Mouse (Mus musculus) heart, embryonic 15.5 days (tissue): ENCODE results near the gene Prelid3b. TPM values are rescaled to one million over a fixed set of nuclear protein-coding genes. Genes with fewer than 3 reads are reported as not detected.

Source experiments
- ATAC-seq: fragments of 200-750 bp; cut with Nextera tagmentation; replicated peaks from 2 replicates; pipeline ENCODE4 v1.8.0; 2017; ENCODE audit warnings: low read depth, moderate TSS enrichment; ENCODE audit not compliant: insufficient number of reproducible peaks, insufficient read depth, low FRiP score
- H3K27ac ChIP-seq: fragments of 300-500 bp; sonication (generic); 2 replicates; pipeline ENCODE4 v1.5.1; 2015; ENCODE audit warnings: mild to moderate bottlenecking, inconsistent platforms
- H3K27me3 ChIP-seq: fragments of 300-500 bp; sonication (generic); 2 replicates; pipeline ENCODE4 v1.6.1; 2015; ENCODE audit warnings: inconsistent platforms
- H3K36me3 ChIP-seq: fragments of 300-500 bp; sonication (generic); 2 replicates; pipeline ENCODE4 v1.6.1; 2015; ENCODE audit warnings: mild to moderate bottlenecking, inconsistent platforms
- H3K4me1 ChIP-seq: fragments of 300-500 bp; sonication (generic); replicated peaks from 2 replicates; pipeline ENCODE4 v1.6.1; 2015; ENCODE audit warnings: inconsistent platforms
- H3K4me2 ChIP-seq: fragments of 300-500 bp; sonication (generic); 2 replicates; pipeline ENCODE4 v1.6.1; 2015; ENCODE audit warnings: inconsistent platforms, mild to moderate bottlenecking, moderate library complexity
- H3K4me3 ChIP-seq: fragments of 300-500 bp; sonication (generic); 2 replicates; pipeline ENCODE4 v1.5.1; 2015; ENCODE audit warnings: mild to moderate bottlenecking, inconsistent platforms
- H3K9ac ChIP-seq: fragments of 300-500 bp; sonication (generic); 2 replicates; pipeline ENCODE4 v1.6.1; 2015; ENCODE audit warnings: mild to moderate bottlenecking, inconsistent platforms
- H3K9me3 ChIP-seq: fragments of 300-500 bp; sonication (generic); replicated peaks from 2 replicates; pipeline ENCODE4 v1.6.1; 2016; ENCODE audit warnings: inconsistent platforms
- WGBS: fragments of 180-500 bp; shearing (Covaris S2); methylation state at CpG from one replicate; pipeline ENCODE4 v1.1.7; 2015; ENCODE audit warnings: mixed read lengths; 5-methylcytosine and 5-hydroxymethylcytosine counted together
- polyA plus RNA-seq: library from polyadenylated mRNA; unstranded; fragments of >200 nt; fragmentation: Nextera tagmentation; extraction: Ambion mirVana; gene quantifications from 2 replicates; pipeline ENCODE4 v1.2.1, GENCODE M21; 2015

Gene Prelid3b
- polyA plus RNA-seq, 1 experiment from 2014 or later: 135 TPM

DNA sequence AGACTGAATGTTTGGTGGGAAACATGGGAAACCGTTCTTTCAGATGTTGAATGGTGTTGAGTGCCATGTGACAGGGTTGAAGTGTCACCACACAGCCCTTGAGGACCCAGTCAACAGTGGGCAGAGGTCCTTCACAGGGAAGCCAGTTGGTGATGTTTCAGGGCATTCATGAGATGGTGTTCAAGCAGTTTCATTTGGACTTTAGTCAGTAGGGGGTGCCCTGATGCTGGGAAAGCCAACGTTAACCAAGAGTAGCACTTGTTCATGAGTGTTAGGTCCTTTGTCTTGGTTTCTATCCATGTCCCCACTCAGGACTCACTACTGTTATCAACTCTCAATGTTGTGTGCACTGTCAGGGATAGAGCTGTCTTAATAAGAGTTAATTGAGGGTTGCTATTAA lies 20.0 kb upstream of the Prelid3b start:
- Histone ChIP-seq H3K27ac (no peak overlapping the region), H3K27me3 (no peaks in the 10 kb centered on the region), H3K4me3 (no peak overlapping the region), H3K9me3 (no peaks in the 10 kb centered on the region), H3K4me1 (no peaks in the 10 kb centered on the region), H3K9ac (no peak overlapping the region), H3K36me3 (no peaks in the 10 kb centered on the region), H3K4me2 (no peak overlapping the region)
- WGBS: 51% methylated on average over 2 of the region's 2 CpGs
- no peak for ATAC-seq

DNA sequence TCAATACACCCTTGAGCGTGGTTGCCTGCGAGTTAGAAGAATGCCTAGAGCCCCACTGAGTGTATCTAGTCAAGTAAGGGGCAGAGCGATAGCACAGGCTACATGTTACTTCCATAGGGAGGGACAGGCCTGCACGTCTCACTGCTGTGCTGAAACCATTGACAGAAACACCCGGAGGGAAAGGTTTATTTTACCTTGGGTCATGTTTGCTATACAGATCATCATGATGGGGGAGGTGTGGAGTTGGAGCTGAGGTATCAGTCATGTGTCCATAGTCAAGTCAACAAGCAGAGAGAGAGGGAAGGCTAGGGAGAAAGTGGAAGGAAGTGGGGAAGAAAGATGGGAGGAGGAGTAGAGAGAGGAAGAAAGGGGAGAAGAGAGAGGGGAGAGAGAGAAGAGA lies 14.1 kb upstream of the Prelid3b start:
- no peak for ATAC-seq
- H3K27me3 ChIP-seq: no peaks in the 10 kb centered on the region
- no peak overlapping the region for H3K27ac ChIP-seq
- no peak overlapping the region for H3K9ac ChIP-seq
- H3K4me1 ChIP-seq: no peaks in the 10 kb centered on the region
- WGBS: 79% methylated on average over 5 of the region's 5 CpGs
- no peak overlapping the region for H3K4me2 ChIP-seq
- H3K9me3 ChIP-seq: no peaks in the 10 kb centered on the region; the same call in 1 of the 2 replicates
- H3K4me3 ChIP-seq: no peak overlapping the region
- no peaks in the 10 kb centered on the region for H3K36me3 ChIP-seq

DNA sequence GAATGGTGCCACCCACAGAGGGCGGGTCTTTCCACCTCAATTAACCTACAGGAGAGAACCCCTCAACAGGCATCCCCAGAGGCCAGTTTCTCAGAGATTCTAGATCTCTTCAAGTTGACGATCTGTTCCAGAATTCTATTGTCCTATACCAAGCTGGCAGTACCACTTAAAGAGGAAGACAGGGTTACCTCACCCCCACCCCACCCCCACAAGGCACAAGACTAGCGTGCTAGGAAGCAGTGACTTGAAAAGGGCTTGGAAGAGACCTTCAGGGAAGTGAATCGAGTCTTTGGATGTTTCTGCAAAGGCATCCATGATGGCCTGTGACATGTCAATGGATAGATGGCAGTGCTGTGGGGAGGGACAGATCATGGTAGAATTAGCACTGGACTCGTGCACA lies 5.9 kb upstream of the Prelid3b start:
- Histone ChIP-seq H3K27me3 (no peaks in the 10 kb centered on the region), H3K27ac (no peak overlapping the region), H3K4me2 (no peak overlapping the region), H3K4me3 (no peak overlapping the region), H3K36me3 (no peaks in the 10 kb centered on the region), H3K9me3 (no peaks in the 10 kb centered on the region; the same call in 1 of the 2 replicates), H3K9ac (no peak overlapping the region), H3K4me1 (no peaks in the 10 kb centered on the region)
- no peak for ATAC-seq
- WGBS: 65% methylated on average over 5 of the region's 5 CpGs

DNA sequence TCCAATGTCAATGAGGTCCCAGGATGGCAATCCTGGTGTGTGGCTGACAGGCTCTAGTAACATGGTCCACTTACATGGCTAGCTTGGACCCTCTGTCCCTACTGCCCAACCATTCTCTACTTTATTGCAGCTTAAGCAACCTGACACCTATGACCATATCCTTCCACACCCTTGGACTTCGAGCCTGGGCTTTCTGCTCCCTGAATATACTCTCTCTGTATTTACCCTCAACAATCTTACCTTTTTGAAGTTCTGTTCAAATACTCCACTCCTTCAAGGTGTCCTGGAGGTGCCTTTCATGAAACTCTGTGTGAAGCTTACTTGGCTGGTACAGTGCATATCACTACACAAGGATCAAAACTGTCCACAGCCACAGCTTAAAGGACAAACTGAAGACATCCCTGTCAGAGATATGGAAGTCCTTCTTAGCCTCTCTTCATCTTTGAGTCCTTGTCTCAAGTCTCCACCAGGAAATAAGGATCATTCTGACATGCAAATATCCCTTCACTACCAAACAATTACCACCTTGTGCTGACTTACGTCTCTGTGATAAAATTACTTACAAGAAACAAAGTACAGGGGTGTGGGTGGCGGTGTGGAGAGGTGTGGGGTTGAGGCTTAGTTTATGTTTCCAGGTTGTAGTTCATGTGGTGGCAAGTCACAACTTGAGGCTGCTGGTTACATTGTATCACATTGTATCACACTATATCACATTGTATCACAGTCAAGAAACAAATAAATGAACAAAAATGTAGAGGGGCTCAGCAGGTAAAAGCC lies 4.8 kb upstream of the Prelid3b start:
- WGBS: 65% methylated on average over 3 of the region's 3 CpGs
- H3K27ac ChIP-seq: no peak overlapping the region
- no peak overlapping the region for H3K9ac ChIP-seq
- no peak for ATAC-seq
- no peaks in the 10 kb centered on the region for H3K27me3 ChIP-seq
- no peak overlapping the region for H3K4me3 ChIP-seq
- H3K4me1 ChIP-seq: peaks cover 4% of the 10 kb centered on the region; the same call in 1 of the 2 replicates
- no peaks in the 10 kb centered on the region for H3K36me3 ChIP-seq
- H3K9me3 ChIP-seq: no peaks in the 10 kb centered on the region; the same call in 1 of the 2 replicates
- no peak overlapping the region for H3K4me2 ChIP-seq

DNA sequence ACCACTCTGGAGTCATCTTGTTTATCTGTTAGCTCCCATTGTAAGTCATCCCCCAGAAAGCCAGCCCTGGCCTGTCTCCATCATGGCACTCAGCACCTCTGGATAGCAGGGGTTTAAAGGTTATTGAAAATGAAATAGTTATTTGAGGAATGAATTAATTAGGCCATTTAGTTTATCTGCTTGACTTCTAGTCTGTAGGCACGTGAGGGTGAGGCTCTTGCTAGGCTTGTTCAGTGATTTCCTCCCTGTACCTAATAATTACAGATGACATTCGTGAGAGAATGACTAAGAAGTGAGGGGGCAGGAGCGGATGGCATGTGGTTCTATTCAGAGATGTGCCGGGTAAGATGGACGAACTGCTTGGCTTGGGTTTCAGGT lies 658 bp upstream of the Prelid3b start:
- WGBS: 80% methylated on average over 5 of the region's 5 CpGs
- Histone ChIP-seq H3K36me3 (peaks cover 5% of the 10 kb centered on the region), H3K9me3 (no peaks in the 10 kb centered on the region), H3K27ac (peak overlapping the region; percentile 73), H3K4me3 (peak overlapping the region; percentile 63), H3K27me3 (no peaks in the 10 kb centered on the region), H3K4me1 (peaks cover 28% of the 10 kb centered on the region), H3K9ac (0 out of 2 replicates have a peak overlapping the region, but pooled peaks have one; percentile 47), H3K4me2 (peak overlapping the region; percentile 68)
- no peak for ATAC-seq

DNA sequence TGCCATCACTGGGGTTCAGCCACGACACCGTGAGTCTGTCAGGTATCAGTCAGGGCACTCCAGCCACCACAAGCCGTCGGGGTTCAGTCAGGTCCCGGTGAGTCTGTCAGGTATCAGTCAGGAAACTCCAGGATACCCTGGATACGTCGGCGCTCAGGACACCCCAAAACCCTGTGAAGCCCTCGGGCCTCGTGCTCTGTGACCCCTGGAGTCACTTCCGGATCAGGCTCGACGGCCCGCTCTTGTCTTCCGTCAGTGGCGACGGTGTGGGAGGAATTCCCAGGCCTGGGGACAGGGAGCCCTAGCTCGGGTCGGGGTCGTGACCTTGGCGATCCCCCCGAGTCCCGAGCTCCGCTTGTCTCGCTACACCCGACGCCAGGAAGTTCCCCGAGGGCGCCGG lies 474 bp downstream of the Prelid3b start:
- WGBS: 5% methylated on average over 30 of the region's 30 CpGs
- no peaks in the 10 kb centered on the region for H3K27me3 ChIP-seq
- H3K36me3 ChIP-seq: peaks cover 14% of the 10 kb centered on the region
- peak overlapping the region; percentile 68 for H3K4me2 ChIP-seq
- peak overlapping the region; percentile 76 for H3K27ac ChIP-seq
- H3K9ac ChIP-seq: peak overlapping the region; percentile 69
- peak; percentile 18 for ATAC-seq
- H3K4me3 ChIP-seq: peak overlapping the region; percentile 63
- H3K4me1 ChIP-seq: peaks cover 28% of the 10 kb centered on the region
- H3K9me3 ChIP-seq: no peaks in the 10 kb centered on the region

DNA sequence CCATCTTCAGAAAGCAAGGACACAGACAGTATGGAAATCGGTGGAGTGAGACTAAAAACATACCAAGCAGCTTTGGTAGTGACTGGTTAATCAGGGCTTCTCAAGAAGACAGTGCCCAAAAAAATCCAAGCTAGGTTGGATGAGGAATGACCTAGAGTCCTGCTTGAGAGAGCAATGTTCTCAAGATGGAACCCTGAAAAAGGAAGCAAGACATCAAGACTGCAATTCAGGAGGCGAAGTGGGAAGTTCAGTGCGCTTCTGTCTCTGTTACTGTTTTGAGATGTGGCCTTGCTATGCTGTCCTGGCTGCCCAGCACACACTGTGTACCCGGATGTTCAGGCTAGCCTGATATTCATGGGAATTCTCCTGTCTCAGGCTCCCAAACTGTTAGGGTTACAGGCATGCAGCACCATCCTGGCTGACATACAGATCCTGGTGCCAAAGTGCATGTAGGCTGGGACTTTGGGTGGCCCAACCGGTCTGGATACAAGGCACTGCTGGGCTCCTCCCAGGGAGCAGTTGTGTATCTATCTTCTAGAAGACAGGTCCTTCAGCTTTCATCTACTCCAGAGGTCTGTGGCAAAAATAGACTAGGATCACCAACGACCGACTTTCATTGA lies 2.0 kb downstream of the Prelid3b start:
- 75% methylated on average over 7 of the region's 7 CpGs for WGBS
- H3K4me2 ChIP-seq: 0 out of 2 replicates have a peak overlapping the region, but pooled peaks have one; percentile 68
- no peak for ATAC-seq
- H3K9me3 ChIP-seq: no peaks in the 10 kb centered on the region
- H3K9ac ChIP-seq: no peak overlapping the region
- H3K27me3 ChIP-seq: no peaks in the 10 kb centered on the region
- peaks cover 25% of the 10 kb centered on the region for H3K36me3 ChIP-seq
- H3K27ac ChIP-seq: no peak overlapping the region
- no peak overlapping the region for H3K4me3 ChIP-seq
- peaks cover 28% of the 10 kb centered on the region for H3K4me1 ChIP-seq

DNA sequence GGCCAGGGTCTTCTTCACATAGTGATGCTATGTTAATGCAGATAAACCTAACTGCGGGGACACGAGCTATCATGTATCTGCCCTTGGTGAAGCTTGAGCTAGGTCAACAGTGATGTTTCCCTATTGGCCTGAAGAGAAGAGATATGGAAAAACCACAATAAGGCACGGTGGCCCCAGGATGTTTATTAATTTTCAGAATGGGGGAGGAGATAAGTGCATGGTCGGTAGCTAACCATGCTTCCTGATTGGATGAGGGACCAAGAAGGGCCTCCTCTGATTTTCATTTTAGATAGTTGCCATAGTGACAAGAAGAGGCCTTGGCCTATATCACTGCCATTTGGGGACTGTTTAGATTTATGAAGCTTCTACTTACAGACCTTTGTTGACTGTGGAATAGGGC lies 2.5 kb downstream of the Prelid3b start:
- no peaks in the 10 kb centered on the region for H3K27me3 ChIP-seq
- no peak for ATAC-seq
- H3K4me3 ChIP-seq: no peak overlapping the region
- H3K4me1 ChIP-seq: peaks cover 28% of the 10 kb centered on the region
- no peak overlapping the region for H3K9ac ChIP-seq
- 68% methylated on average over 4 of the region's 4 CpGs for WGBS
- H3K27ac ChIP-seq: no peak overlapping the region
- H3K4me2 ChIP-seq: no peak overlapping the region
- peaks cover 31% of the 10 kb centered on the region for H3K36me3 ChIP-seq
- H3K9me3 ChIP-seq: no peaks in the 10 kb centered on the region

DNA sequence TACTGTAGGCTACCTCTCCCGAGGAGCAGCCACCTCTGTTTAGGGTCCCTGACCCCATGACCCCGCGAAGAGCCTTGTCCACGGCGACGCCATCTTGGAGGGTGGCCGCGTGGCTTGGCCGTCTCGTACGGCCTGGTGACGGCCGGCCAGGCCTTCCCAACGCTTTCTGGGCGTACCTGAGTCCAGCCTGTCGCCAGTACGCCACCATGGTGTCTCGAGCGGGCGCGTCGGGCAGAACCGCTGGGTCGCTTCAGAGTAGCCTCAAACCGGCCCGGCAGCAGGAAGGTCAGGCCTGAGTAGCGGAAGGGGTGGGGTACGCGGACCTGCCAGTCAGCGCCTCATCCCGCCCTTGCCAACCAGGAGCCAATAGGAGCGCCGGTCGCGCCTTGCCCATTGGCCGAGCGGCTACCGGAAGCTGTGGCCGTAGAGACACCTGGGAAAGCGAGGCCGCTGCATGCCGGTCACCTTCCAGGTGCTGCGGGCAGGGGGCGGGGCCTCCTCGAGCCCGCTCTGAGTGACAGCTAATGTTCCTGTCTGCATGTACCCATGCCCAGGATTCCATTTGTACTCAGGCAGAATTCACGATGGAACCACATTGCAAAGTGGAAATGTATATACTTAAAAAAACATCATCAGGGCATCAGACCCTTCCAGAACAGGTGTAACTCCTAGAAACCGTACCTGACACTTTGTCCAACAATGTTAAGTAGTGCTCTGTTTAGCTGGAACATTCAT lies 8.9 kb downstream of the Prelid3b start, which contains the start of gene Atp5e:
Gene Atp5e (minus strand): TSS at position 317 of the 735 bp plus-strand sequence.
- peak within 1 kb of the TSS; percentile 79 for H3K9ac ChIP-seq
- WGBS: 2% methylated on average over 48 of the region's 48 CpGs
- peaks cover 8% of the 10 kb centered on the region for H3K4me1 ChIP-seq
- peak within 1 kb of the TSS; percentile 76 for H3K27ac ChIP-seq
- peak within 1 kb of the TSS; percentile 67 for H3K4me3 ChIP-seq
- H3K9me3 ChIP-seq: no peaks in the 10 kb centered on the region
- peak within 1 kb of the TSS; percentile 79 for H3K4me2 ChIP-seq
- H3K36me3 ChIP-seq: peaks cover 55% of the 10 kb centered on the region
- H3K27me3 ChIP-seq: no peaks in the 10 kb centered on the region
- peak; percentile 99 for ATAC-seq

DNA sequence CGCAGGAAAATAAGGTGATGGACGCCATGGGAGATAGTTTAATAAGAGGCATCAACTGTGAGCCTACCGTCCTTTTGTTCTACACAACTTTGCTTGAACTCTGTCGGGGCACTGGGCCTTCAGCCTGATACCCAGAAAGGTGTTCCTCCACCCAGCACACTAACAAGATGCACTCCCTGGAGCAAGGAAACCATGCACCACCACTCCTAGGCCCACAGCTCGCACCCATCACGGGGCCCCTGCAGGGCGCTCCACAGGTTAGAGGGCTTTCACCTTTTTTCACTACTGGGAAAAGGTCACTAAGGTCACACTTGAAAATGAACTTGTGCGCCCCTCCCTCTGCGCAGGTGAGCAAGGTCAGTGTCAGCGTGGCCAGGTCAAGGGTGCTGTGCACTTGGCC lies 9.5 kb downstream of the Prelid3b start:
- whole genome bisulfite sequencing: 29% methylated on average over 10 of the region's 10 CpGs
- H3K27ac ChIP-seq: peak overlapping the region; percentile 76
- H3K36me3 ChIP-seq: peaks cover 49% of the 10 kb centered on the region
- H3K4me3 ChIP-seq: peak overlapping the region; percentile 67
- peak overlapping the region; percentile 79 for H3K9ac ChIP-seq
- peaks cover 8% of the 10 kb centered on the region for H3K4me1 ChIP-seq
- H3K27me3 ChIP-seq: no peaks in the 10 kb centered on the region
- peak overlapping the region; percentile 79 for H3K4me2 ChIP-seq
- H3K9me3 ChIP-seq: no peaks in the 10 kb centered on the region
- ATAC-seq: peak; percentile 36

DNA sequence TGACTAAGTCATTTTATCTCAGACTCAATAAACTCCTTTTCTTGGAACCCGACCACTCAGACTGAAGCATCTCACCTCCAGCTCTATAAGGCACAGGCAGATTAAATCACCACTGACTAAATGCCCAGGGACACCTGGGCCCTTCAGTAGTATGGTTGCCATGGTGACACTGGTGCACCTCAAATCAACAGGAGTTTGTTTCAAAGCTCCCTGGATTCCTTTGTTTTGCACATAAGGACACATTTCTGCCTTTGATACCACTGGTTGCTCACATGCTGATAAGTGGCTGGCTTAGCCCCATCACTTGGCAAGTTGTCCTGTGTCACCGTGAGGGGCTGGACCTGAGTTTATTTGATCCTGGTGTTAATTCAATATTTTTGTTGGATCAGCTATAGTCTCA lies 13.5 kb downstream of the Prelid3b start:
- Histone ChIP-seq H3K4me1 (peaks cover 8% of the 10 kb centered on the region), H3K27me3 (no peaks in the 10 kb centered on the region), H3K36me3 (peaks cover 23% of the 10 kb centered on the region), H3K9ac (no peak overlapping the region), H3K9me3 (no peaks in the 10 kb centered on the region), H3K27ac (no peak overlapping the region), H3K4me2 (no peak overlapping the region), H3K4me3 (no peak overlapping the region)
- 61% methylated on average over 2 of the region's 2 CpGs for WGBS
- ATAC-seq: no peak
